Mouse (Mus musculus) bone marrow macrophage, adult 2 months (primary cell): ENCODE results near the gene Esrp2.

Experiments
- CTCF ChIP-seq: IDR thresholded peaks from 2 replicates; pipeline ENCODE4 v1.5.1; 2012; ENCODE audit warnings: low read depth, mild to moderate bottlenecking, low read length, moderate library complexity
- POLR2A ChIP-seq: IDR thresholded peaks from 2 replicates; pipeline ENCODE4 v1.6.1; 2012; ENCODE audit warnings: mild to moderate bottlenecking, low read depth, low read length, borderline replicate concordance

GRCm38 (mm10) chr8:106157419-106157818 lies 20.6 kb upstream of the Esrp2 start:
- TF ChIP-seq CTCF (no peak), POLR2A (no peak)
